Mouse (Mus musculus) ovary, postnatal 14 days (tissue): Measurements from ENCODE around the gene Hhipl1.
A peak's percentile ranks its signal among the peaks of the same experiment; 100 is the strongest.

Experiments
- DNase-seq: peaks from one replicate; pipeline ENCODE4 v3.0.0; 2022; ENCODE audit warnings: low spot score

The Hhipl1 gene

GRCm38 (mm10) chr12:108363796-108364195 lies 57.7 kb downstream of the Hhipl1 start:
- peak; percentile 83 for DNase-seq

GRCm38 (mm10) chr12:108365340-108365739 lies 59.3 kb downstream of the Hhipl1 start:
- peak; percentile 72 for DNase-seq

GRCm38 (mm10) chr12:108365868-108366267 lies 59.8 kb downstream of the Hhipl1 start:
- DNase-seq, result no peak

- no peak for DNase-seq
Measured at GRCm38 (mm10) chr12:108367909-108368308, 61.8 kb downstream of the Hhipl1 start.

- no peak for DNase-seq
Measured at GRCm38 (mm10) chr12:108368921-108369320, 62.9 kb downstream of the Hhipl1 start.

- no peak for DNase-seq
Measured at GRCm38 (mm10) chr12:108370596-108371428, 64.7 kb downstream of the Hhipl1 start, which contains the start of gene Eml1. Gene Eml1 (plus strand): TSS chr12:108370957.

GRCm38 (mm10) chr12:108371429-108371765 lies 65.3 kb downstream of the Hhipl1 start:
- no peak for DNase-seq

GRCm38 (mm10) chr12:108372241-108372640 lies 66.2 kb downstream of the Hhipl1 start:
- DNase-seq, result no peak

- no peak for DNase-seq
Measured at GRCm38 (mm10) chr12:108373611-108374010, 67.5 kb downstream of the Hhipl1 start.

- no peak for DNase-seq
Measured at GRCm38 (mm10) chr12:108374689-108375088, 68.6 kb downstream of the Hhipl1 start.

GRCm38 (mm10) chr12:108378379-108379133 lies 72.5 kb downstream of the Hhipl1 start:
- DNase-seq, result no peak
